Mouse (Mus musculus) bone marrow macrophage, adult 2 months (primary cell): ENCODE results near the gene Zfp213.

Source experiments
- CTCF ChIP-seq: IDR thresholded peaks from 2 replicates; pipeline ENCODE4 v1.5.1; 2012; ENCODE audit warnings: low read depth, mild to moderate bottlenecking, low read length, moderate library complexity
- POLR2A ChIP-seq: IDR thresholded peaks from 2 replicates; pipeline ENCODE4 v1.6.1; 2012; ENCODE audit warnings: mild to moderate bottlenecking, low read depth, low read length, borderline replicate concordance

GRCm38 (mm10) chr17:23542004-23542720 is 21.9 kb downstream of the Zfp213 start:
- TF ChIP-seq CTCF (no peak), POLR2A (no peak)
